Mouse (Mus musculus) embryonic facial prominence, embryonic 11.5 days (tissue): ENCODE results near the gene Mydgf. TPM values are rescaled to one million over a fixed set of nuclear protein-coding genes. Genes with fewer than 3 reads are reported as not detected.

Experiments
- ATAC-seq: fragments of 200-750 bp; cut with Nextera tagmentation; replicated peaks from 2 replicates; pipeline ENCODE4 v1.8.0; 2017; ENCODE audit warnings: low read depth; ENCODE audit not compliant: insufficient number of reproducible peaks, low FRiP score, low TSS enrichment
- DNase-seq: peaks from one replicate; pipeline ENCODE4 v3.0.0-alpha.2; 2015; ENCODE audit warnings: low spot score
- H3K27ac ChIP-seq: fragments of 300-500 bp; sonication (generic); replicated peaks from 2 replicates; pipeline ENCODE4 v1.5.1; 2014; ENCODE audit warnings: mild to moderate bottlenecking, low read depth, low read length, control low read depth
- H3K27me3 ChIP-seq: fragments of 300-500 bp; sonication (generic); 2 replicates; pipeline ENCODE4 v1.6.1; 2014; ENCODE audit warnings: mild to moderate bottlenecking, low read length, moderate library complexity, mixed read lengths; ENCODE audit not compliant: control insufficient read depth, insufficient read depth
- H3K36me3 ChIP-seq: fragments of 300-500 bp; sonication (generic); replicated peaks from 2 replicates; pipeline ENCODE4 v1.6.1; 2014; ENCODE audit warnings: low read depth, mild to moderate bottlenecking, low read length, moderate library complexity, mixed read lengths; ENCODE audit not compliant: control insufficient read depth, insufficient read depth
- H3K4me1 ChIP-seq: fragments of 300-500 bp; sonication (generic); 2 replicates; pipeline ENCODE4 v1.6.1; 2014; ENCODE audit warnings: low read length, mixed read lengths; ENCODE audit not compliant: control insufficient read depth, insufficient read depth
- H3K4me2 ChIP-seq: fragments of 300-500 bp; sonication (generic); 2 replicates; pipeline ENCODE4 v1.6.1; 2014; ENCODE audit warnings: low read depth, mild to moderate bottlenecking, control low read depth, low read length, moderate library complexity
- H3K4me3 ChIP-seq: fragments of 300-500 bp; sonication (generic); 2 replicates; pipeline ENCODE4 v1.5.1; 2014; ENCODE audit warnings: low read depth, low read length, control low read depth
- H3K9ac ChIP-seq: fragments of 300-500 bp; sonication (generic); replicated peaks from 2 replicates; pipeline ENCODE4 v1.6.1; 2014; ENCODE audit warnings: mild to moderate bottlenecking, control low read depth, low read length
- H3K9me3 ChIP-seq: fragments of 300-500 bp; sonication (generic); replicated peaks from 2 replicates; pipeline ENCODE4 v1.6.1; 2016; ENCODE audit warnings: mild to moderate bottlenecking, low read length, inconsistent platforms, mixed read lengths; ENCODE audit not compliant: control insufficient read depth
- WGBS: fragments of 180-500 bp; shearing (Covaris S2); extraction: QIAGEN DNeasy Blood & Tissue Kit; methylation state at CpG from one replicate; pipeline ENCODE4 v1.1.7; 2014; 5-methylcytosine and 5-hydroxymethylcytosine counted together
- polyA plus RNA-seq: library from polyadenylated mRNA; unstranded; fragments of >200 nt; fragmentation: Nextera tagmentation; extraction: Ambion mirVana; gene quantifications from 2 replicates; pipeline ENCODE4 v1.2.1, GENCODE M21; 2014

The Mydgf gene
- polyA plus RNA-seq, 1 experiment from 2014 or later: 48.5 TPM

GRCm38 (mm10) chr17:56185281-56186141, 1.8 kb upstream of the Mydgf start:
- H3K27ac ChIP-seq: peak overlapping the region; percentile 57; the same call in 1 of the 2 replicates
- H3K9me3 ChIP-seq: no peaks in the 10 kb centered on the region
- H3K4me2 ChIP-seq: no peak overlapping the region
- 39% methylated on average over 11 of the region's 11 CpGs for WGBS
- ATAC-seq (peak; percentile 35; the same call in 1 of the 2 replicates), DNase-seq (peak; percentile 28)
- no peaks in the 10 kb centered on the region for H3K4me1 ChIP-seq
- H3K27me3 ChIP-seq: no peaks in the 10 kb centered on the region
- H3K4me3 ChIP-seq: no peak overlapping the region
- no peak overlapping the region for H3K9ac ChIP-seq
- H3K36me3 ChIP-seq: peaks cover 9% of the 10 kb centered on the region

- Histone ChIP-seq H3K9me3 (no peaks in the 10 kb centered on the region), H3K27me3 (no peaks in the 10 kb centered on the region), H3K36me3 (peaks cover 2% of the 10 kb centered on the region), H3K4me1 (no peaks in the 10 kb centered on the region), H3K27ac (peak overlapping the region; percentile 35; the same call in 1 of the 2 replicates), H3K4me2 (peak overlapping the region; percentile 79), H3K4me3 (peak overlapping the region; percentile 83), H3K9ac (peak overlapping the region; percentile 82)
- peak; percentile 11 for ATAC-seq
- WGBS: 1% methylated on average over 14 of the region's 14 CpGs
- no peak for DNase-seq
Observed at GRCm38 (mm10) chr17:56182975-56183657, 604 bp downstream of the Mydgf start.

- peaks cover 2% of the 10 kb centered on the region for H3K36me3 ChIP-seq
- 95% methylated on average over 3 of the region's 3 CpGs for WGBS
Observed at GRCm38 (mm10) chr17:56175416-56175815, 8.3 kb downstream of the Mydgf start.

GRCm38 (mm10) chr17:56173401-56174046, 10.2 kb downstream of the Mydgf start:
- H3K27ac ChIP-seq: no peak overlapping the region
- WGBS: 56% methylated on average over 10 of the region's 10 CpGs
- H3K27me3 ChIP-seq: no peaks in the 10 kb centered on the region
- H3K4me2 ChIP-seq: no peak overlapping the region
- no peaks in the 10 kb centered on the region for H3K9me3 ChIP-seq
- ATAC-seq (no peak), DNase-seq (no peak)
- H3K4me1 ChIP-seq: no peaks in the 10 kb centered on the region
- no peak overlapping the region for H3K4me3 ChIP-seq
- H3K36me3 ChIP-seq: peaks cover 2% of the 10 kb centered on the region
- no peak overlapping the region for H3K9ac ChIP-seq

More at GRCm38 (mm10) chr17:56175416-56175815, 8.3 kb downstream of the Mydgf start:
- H3K4me2 ChIP-seq: no peak overlapping the region
- no peaks in the 10 kb centered on the region for H3K9me3 ChIP-seq
- no peak overlapping the region for H3K9ac ChIP-seq
- no peaks in the 10 kb centered on the region for H3K4me1 ChIP-seq
- H3K27me3 ChIP-seq: no peaks in the 10 kb centered on the region
- DNase-seq (no peak), ATAC-seq (no peak)
- H3K4me3 ChIP-seq: no peak overlapping the region
- H3K27ac ChIP-seq: no peak overlapping the region

GRCm38 (mm10) chr17:56171881-56172280, 11.8 kb downstream of the Mydgf start:
- H3K9me3 ChIP-seq: no peaks in the 10 kb centered on the region
- no peak overlapping the region for H3K4me3 ChIP-seq
- no peaks in the 10 kb centered on the region for H3K27me3 ChIP-seq
- peaks cover 2% of the 10 kb centered on the region for H3K36me3 ChIP-seq
- no peak overlapping the region for H3K9ac ChIP-seq
- DNase-seq (no peak), ATAC-seq (no peak)
- H3K27ac ChIP-seq: no peak overlapping the region
- no peaks in the 10 kb centered on the region for H3K4me1 ChIP-seq
- H3K4me2 ChIP-seq: no peak overlapping the region
- WGBS: 91% methylated on average over 17 of the region's 17 CpGs

GRCm38 (mm10) chr17:56171456-56171855, 12.3 kb downstream of the Mydgf start:
- Histone ChIP-seq H3K4me2 (no peak overlapping the region), H3K9ac (no peak overlapping the region), H3K9me3 (no peaks in the 10 kb centered on the region), H3K4me3 (no peak overlapping the region), H3K27me3 (no peaks in the 10 kb centered on the region), H3K27ac (no peak overlapping the region), H3K36me3 (no peaks in the 10 kb centered on the region), H3K4me1 (no peaks in the 10 kb centered on the region)
- DNase-seq (no peak), ATAC-seq (no peak)
- 78% methylated on average over 9 of the region's 9 CpGs for WGBS

GRCm38 (mm10) chr17:56170636-56171035, 13.1 kb downstream of the Mydgf start:
- Histone ChIP-seq H3K4me2 (no peak overlapping the region), H3K36me3 (no peaks in the 10 kb centered on the region), H3K4me1 (no peaks in the 10 kb centered on the region), H3K9me3 (no peaks in the 10 kb centered on the region), H3K27me3 (no peaks in the 10 kb centered on the region), H3K27ac (no peak overlapping the region), H3K4me3 (no peak overlapping the region), H3K9ac (no peak overlapping the region)
- 0 out of 2 replicates have a peak, but pooled peaks have one; percentile 26 for ATAC-seq
- peak; percentile 16 for DNase-seq
- 25% methylated on average over 10 of the region's 10 CpGs for WGBS
